Mouse (Mus musculus): ENCODE data around the gene Atp6v1g1. TPM values are rescaled to one million over a fixed set of nuclear protein-coding genes. Genes with fewer than 3 reads are reported as not detected.

Gene Atp6v1g1
- total RNA-seq, 1 experiment, result 105 TPM

GRCm38 (mm10) chr4:63525514-63525913 lies 19.1 kb upstream of the Atp6v1g1 start:
- TF ChIP-seq HCFC1 (IDR thresholded peaks at IDR 0.05; ENCODE audit: borderline replicate concordance, insufficient read depth, low read length) (no peak), MAFK (IDR thresholded peaks at IDR 0.05; ENCODE audit: insufficient read depth, low read depth, low read length) (no peak), ZC3H11A (IDR thresholded peaks at IDR 0.05; ENCODE audit: borderline replicate concordance, low read depth, low read length) (no peak), ZNF384 (IDR thresholded peaks at IDR 0.05; ENCODE audit: low read depth, low read length) (no peak), CHD2 (IDR thresholded peaks at IDR 0.05; ENCODE audit: low read depth, low read length) (no peak)

GRCm38 (mm10) chr4:63528946-63529345 lies 15.6 kb upstream of the Atp6v1g1 start:
- in situ Hi-C loops (cut with MboI; ENCODE audit: low sequenced_read_pairs in 2 of 2, unreplicated experiment in 2 of 2), result no loop called here
- no peaks in the 10 kb centered on the region for H3K9me3 ChIP-seq (ENCODE audit: control insufficient read depth, insufficient read depth, low read depth, low read length)
- TF ChIP-seq ZNF384 (IDR thresholded peaks at IDR 0.05; ENCODE audit: low read depth, low read length), result no peak
- no peak for TF ChIP-seq MAFK (IDR thresholded peaks at IDR 0.05; ENCODE audit: insufficient read depth, low read depth, low read length)
- no peak for TF ChIP-seq CHD2 (IDR thresholded peaks at IDR 0.05; ENCODE audit: low read depth, low read length)
- TF ChIP-seq ZC3H11A (IDR thresholded peaks at IDR 0.05; ENCODE audit: borderline replicate concordance, low read depth, low read length), result no peak
- no peak for TF ChIP-seq HCFC1 (IDR thresholded peaks at IDR 0.05; ENCODE audit: borderline replicate concordance, insufficient read depth, low read length)
- H3K9ac ChIP-seq (ENCODE audit: insufficient read depth, low read depth, low read length, poor library complexity, severe bottlenecking), result no peak overlapping the region
- H3K4me3 ChIP-seq (ENCODE audit: insufficient read depth in 1 of 2, low read depth in 1 of 2, low read length in 2 of 2, poor library complexity in 1 of 2, severe bottlenecking in 1 of 2), result no peak overlapping the region
- no peak overlapping the region for H3K27ac ChIP-seq (ENCODE audit: insufficient read depth, low read depth, low read length, poor library complexity, severe bottlenecking)
- H3K36me3 ChIP-seq (ENCODE audit: control insufficient read depth, insufficient read depth, low read length, poor library complexity, severe bottlenecking), result no peaks in the 10 kb centered on the region
- H3K4me1 ChIP-seq (ENCODE audit: control insufficient read depth in 2 of 2, insufficient read depth in 2 of 2, low read length in 2 of 2, poor library complexity in 1 of 2), result no peaks in the 10 kb centered on the region
- DNase-seq (ENCODE audit: low read depth, low spot score), result no peak

More at GRCm38 (mm10) chr4:63525514-63525913, 19.1 kb upstream of the Atp6v1g1 start:
- no peaks in the 10 kb centered on the region for H3K4me1 ChIP-seq (ENCODE audit: control insufficient read depth in 2 of 2, insufficient read depth in 2 of 2, low read length in 2 of 2, poor library complexity in 1 of 2)
- in situ Hi-C loops (cut with MboI; ENCODE audit: low sequenced_read_pairs in 2 of 2, unreplicated experiment in 2 of 2), result no loop called here
- H3K9me3 ChIP-seq (ENCODE audit: control insufficient read depth, insufficient read depth, low read depth, low read length), result no peaks in the 10 kb centered on the region
- no peak overlapping the region for H3K9ac ChIP-seq (ENCODE audit: insufficient read depth, low read depth, low read length, poor library complexity, severe bottlenecking)
- DNase-seq (ENCODE audit: low read depth, low spot score), result peak; percentile 27
- H3K27ac ChIP-seq (ENCODE audit: insufficient read depth, low read depth, low read length, poor library complexity, severe bottlenecking), result no peak overlapping the region
- no peaks in the 10 kb centered on the region for H3K36me3 ChIP-seq (ENCODE audit: control insufficient read depth, insufficient read depth, low read length, poor library complexity, severe bottlenecking)
- no peak overlapping the region for H3K4me3 ChIP-seq (ENCODE audit: insufficient read depth in 1 of 2, low read depth in 1 of 2, low read length in 2 of 2, poor library complexity in 1 of 2, severe bottlenecking in 1 of 2)

- Histone ChIP-seq H3K36me3 (ENCODE audit: control insufficient read depth, insufficient read depth, low read length, poor library complexity, severe bottlenecking) (no peaks in the 10 kb centered on the region), H3K4me3 (ENCODE audit: insufficient read depth in 1 of 2, low read depth in 1 of 2, low read length in 2 of 2, poor library complexity in 1 of 2, severe bottlenecking in 1 of 2) (no peak overlapping the region), H3K9ac (ENCODE audit: insufficient read depth, low read depth, low read length, poor library complexity, severe bottlenecking) (no peak overlapping the region), H3K4me1 (ENCODE audit: control insufficient read depth in 2 of 2, insufficient read depth in 2 of 2, low read length in 2 of 2, poor library complexity in 1 of 2) (no peaks in the 10 kb centered on the region), H3K27ac (ENCODE audit: insufficient read depth, low read depth, low read length, poor library complexity, severe bottlenecking) (no peak overlapping the region), H3K9me3 (ENCODE audit: control insufficient read depth, insufficient read depth, low read depth, low read length) (no peaks in the 10 kb centered on the region)
- in situ Hi-C loops (cut with MboI; ENCODE audit: low sequenced_read_pairs in 2 of 2, unreplicated experiment in 2 of 2), result no loop called here
- TF ChIP-seq CHD2 (IDR thresholded peaks at IDR 0.05; ENCODE audit: low read depth, low read length) (no peak), ZNF384 (IDR thresholded peaks at IDR 0.05; ENCODE audit: low read depth, low read length) (no peak), ZC3H11A (IDR thresholded peaks at IDR 0.05; ENCODE audit: borderline replicate concordance, low read depth, low read length) (no peak)
- no peak for DNase-seq (ENCODE audit: low read depth, low spot score)
Observed at GRCm38 (mm10) chr4:63530409-63530808, 14.2 kb upstream of the Atp6v1g1 start.

- in situ Hi-C loops (cut with MboI; ENCODE audit: low sequenced_read_pairs in 2 of 2, unreplicated experiment in 2 of 2), result no loop called here
- H3K27ac ChIP-seq (ENCODE audit: insufficient read depth, low read depth, low read length, poor library complexity, severe bottlenecking), result no peak overlapping the region
- no peaks in the 10 kb centered on the region for H3K9me3 ChIP-seq (ENCODE audit: control insufficient read depth, insufficient read depth, low read depth, low read length)
- no peak overlapping the region for H3K9ac ChIP-seq (ENCODE audit: insufficient read depth, low read depth, low read length, poor library complexity, severe bottlenecking)
- no peak for DNase-seq (ENCODE audit: low read depth, low spot score)
- no peak for TF ChIP-seq MAFK (IDR thresholded peaks at IDR 0.05; ENCODE audit: insufficient read depth, low read depth, low read length)
- no peak for TF ChIP-seq ZNF384 (IDR thresholded peaks at IDR 0.05; ENCODE audit: low read depth, low read length)
- no peak for TF ChIP-seq ZC3H11A (IDR thresholded peaks at IDR 0.05; ENCODE audit: borderline replicate concordance, low read depth, low read length)
- TF ChIP-seq CHD2 (IDR thresholded peaks at IDR 0.05; ENCODE audit: low read depth, low read length), result no peak
- no peak for TF ChIP-seq HCFC1 (IDR thresholded peaks at IDR 0.05; ENCODE audit: borderline replicate concordance, insufficient read depth, low read length)
- H3K4me3 ChIP-seq (ENCODE audit: insufficient read depth in 1 of 2, low read depth in 1 of 2, low read length in 2 of 2, poor library complexity in 1 of 2, severe bottlenecking in 1 of 2), result no peak overlapping the region
- no peaks in the 10 kb centered on the region for H3K36me3 ChIP-seq (ENCODE audit: control insufficient read depth, insufficient read depth, low read length, poor library complexity, severe bottlenecking)
- H3K4me1 ChIP-seq (ENCODE audit: control insufficient read depth in 2 of 2, insufficient read depth in 2 of 2, low read length in 2 of 2, poor library complexity in 1 of 2), result peaks cover 0 to 2% of the 10 kb centered on the region in 2 experiments; a peak in 1 of 4 replicates
Observed at GRCm38 (mm10) chr4:63537602-63538001, 7.0 kb upstream of the Atp6v1g1 start.

- in situ Hi-C loops (cut with MboI; ENCODE audit: low sequenced_read_pairs in 2 of 2, unreplicated experiment in 2 of 2), result no loop called here
- Histone ChIP-seq H3K4me1 (ENCODE audit: control insufficient read depth in 2 of 2, insufficient read depth in 2 of 2, low read length in 2 of 2, poor library complexity in 1 of 2) (peaks cover 0 to 10% of the 10 kb centered on the region in 2 experiments; a peak in 3 of 4 replicates), H3K4me3 (ENCODE audit: insufficient read depth in 1 of 2, low read depth in 1 of 2, low read length in 2 of 2, poor library complexity in 1 of 2, severe bottlenecking in 1 of 2) (no peak overlapping the region), H3K9me3 (ENCODE audit: control insufficient read depth, insufficient read depth, low read depth, low read length) (no peaks in the 10 kb centered on the region), H3K9ac (ENCODE audit: insufficient read depth, low read depth, low read length, poor library complexity, severe bottlenecking) (no peak overlapping the region), H3K36me3 (ENCODE audit: control insufficient read depth, insufficient read depth, low read length, poor library complexity, severe bottlenecking) (no peaks in the 10 kb centered on the region), H3K27ac (ENCODE audit: insufficient read depth, low read depth, low read length, poor library complexity, severe bottlenecking) (no peak overlapping the region)
- no peak for TF ChIP-seq CHD2 (IDR thresholded peaks at IDR 0.05; ENCODE audit: low read depth, low read length)
- no peak for TF ChIP-seq HCFC1 (IDR thresholded peaks at IDR 0.05; ENCODE audit: borderline replicate concordance, insufficient read depth, low read length)
- TF ChIP-seq ZC3H11A (IDR thresholded peaks at IDR 0.05; ENCODE audit: borderline replicate concordance, low read depth, low read length), result no peak
- no peak for DNase-seq (ENCODE audit: low read depth, low spot score)
Observed at GRCm38 (mm10) chr4:63542209-63542608, 2.4 kb upstream of the Atp6v1g1 start.
